In the genomic region with DNA sequence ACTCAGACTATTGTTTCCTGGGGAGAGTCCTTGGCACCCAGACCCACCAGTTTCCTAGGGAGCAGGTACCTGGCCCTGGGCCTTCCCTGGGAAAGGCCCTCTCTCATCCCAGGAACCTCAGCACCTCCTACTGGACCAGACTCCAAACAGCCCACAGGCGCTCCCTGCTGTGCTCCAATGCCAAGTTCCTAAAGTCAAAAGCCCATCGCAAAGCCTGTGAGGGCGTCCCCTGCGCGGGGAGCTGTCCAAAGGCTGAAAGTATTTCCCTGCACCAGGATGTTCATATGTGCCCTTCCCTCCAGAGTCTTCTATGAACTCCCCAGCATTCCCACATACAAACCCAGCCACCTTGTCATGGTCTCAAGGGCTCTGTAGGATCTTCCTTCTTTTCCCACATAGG, we compare ENCODE assay signal across 9 mouse cellular contexts. TPM values are rescaled to one million over a fixed set of nuclear protein-coding genes. Genes with fewer than 3 reads are reported as not detected.
A peak's percentile ranks its signal among the peaks of the same experiment; 100 is the strongest.
DNase-seq lines count a peak whose midpoint lies in the region; ATAC-seq lines count a peak whose summit lies in the region.
"Had no signal": no experiment of that assay in that cellular context is flagged by ENCODE, and none has a peak within 500 bp of the region (broad histone marks: within the 10 kb centered on the region; RNA-seq: fewer than 3 reads in every experiment).

No protein-coding gene starts in this region.

- 3% methylated on average over 5 of the region's 5 CpGs for whole genome bisulfite sequencing in neural tube, embryonic 11.5 days

- no peaks in the 10 kb centered on the region for H3K4me1 ChIP-seq in neural tube, embryonic 11.5 days (ENCODE audit: control insufficient read depth, insufficient read depth, low read length)
- H3K4me1 ChIP-seq: limb, embryonic 15.5 days had no signal

- H3K27me3 ChIP-seq in neural tube, embryonic 11.5 days (ENCODE audit: control insufficient read depth, insufficient read depth, low read length), result no peaks in the 10 kb centered on the region

- no peaks in the 10 kb centered on the region for H3K9me3 ChIP-seq in neural tube, embryonic 11.5 days (ENCODE audit: control insufficient read depth, low read length)
- H3K9me3 ChIP-seq: limb, embryonic 15.5 days had no signal

- intact Hi-C loops in left cerebral cortex, postnatal 4 days (cut with DNase I), result no loop called here
- intact Hi-C loops in left cerebral cortex, postnatal 25 days (cut with DNase I), result no loop called here

- H3K4me2 ChIP-seq in neural tube, embryonic 11.5 days (ENCODE audit: low read depth), result no peak overlapping the region
- H3K4me2 ChIP-seq: limb, embryonic 15.5 days had no signal

- no peaks in the 10 kb centered on the region for H3K36me3 ChIP-seq in neural tube, embryonic 11.5 days (ENCODE audit: control insufficient read depth, insufficient read depth, low read length)
- H3K36me3 ChIP-seq: limb, embryonic 15.5 days had no signal

- H3K27ac ChIP-seq in neural tube, embryonic 11.5 days (ENCODE audit: low read depth, low read length), result no peak overlapping the region
- H3K27ac ChIP-seq: limb, embryonic 15.5 days had no signal

- no peak overlapping the region for H3K4me3 ChIP-seq in neural tube, embryonic 11.5 days (ENCODE audit: low read depth, low read length)
- H3K4me3 ChIP-seq: limb, embryonic 15.5 days had no signal

- ATAC-seq in neural tube, embryonic 11.5 days (ENCODE audit: insufficient read depth, low FRiP score, low TSS enrichment), result no peak
- ATAC-seq in monocyte, adult 5-6 weeks (replicated peaks; ENCODE audit: insufficient number of reproducible peaks, low FRiP score, low TSS enrichment, poor library complexity, severe bottlenecking), result no peak

- H3K9ac ChIP-seq in neural tube, embryonic 11.5 days (ENCODE audit: low read length), result no peak overlapping the region
- H3K9ac ChIP-seq: limb, embryonic 15.5 days had no signal

- peak; percentile 39 for DNase-seq in left cerebral cortex, postnatal 4 days
- no peak for DNase-seq in left cerebral cortex, adult 18-20 months (ENCODE audit: low spot score in 2 of 2)
- DNase-seq in adrenal gland, postnatal 10 days, result peak; percentile 84
- peak; percentile 87 for DNase-seq in kidney, postnatal 10 days
- DNase-seq in neural tube, embryonic 11.5 days (ENCODE audit: low spot score), result peak; percentile 55
- DNase-seq in left cerebral cortex, adult 8-10 months (ENCODE audit: low spot score in 2 of 2), result no peak
- no peak for DNase-seq in left cerebral cortex, postnatal 25 days (ENCODE audit: low spot score in 2 of 2)

RNA-seq across cellular contexts. Expression of gene Pou2f2, which starts 37.8 kb away (rescaled TPM):
- total RNA-seq in left cerebral cortex, postnatal 4 days (2021), result 10 to 100 TPM; 17.7 to 18.7 TPM
- 10 to 100 TPM in 1 of 2 experiments, 1 to 10 TPM in 1; 7.7 to 12.9 TPM for total RNA-seq in left cerebral cortex, adult 18-20 months (2021)
- 1 to 10 TPM; 2.3 to 3.6 TPM for total RNA-seq in adrenal gland, postnatal 10 days (2021)
- 33.7 and 40.9 TPM in 2 replicates for polyA plus RNA-seq in neural tube, embryonic 11.5 days (2014; fragmentation: Nextera tagmentation; extraction: Ambion mirVana)
- total RNA-seq in monocyte, adult 5-6 weeks (2017), result 35.8 to 70.4 TPM (median 38.0 TPM) in 3 replicates
- total RNA-seq in left cerebral cortex, adult 8-10 months (2022), result 10 to 100 TPM; 10.5 to 13.2 (median 11.9) TPM
- total RNA-seq in left cerebral cortex, postnatal 25 days (2021), result 10 to 100 TPM; 11.8 to 13.7 TPM

Comparison
In these comparisons a context has a peak if more than half of its experiments do, and no peak if none do; other contexts are left out.
1. DNase-seq: peak in left cerebral cortex, postnatal 4 days (single experiment), adrenal gland, postnatal 10 days (single experiment), kidney, postnatal 10 days (single experiment) and neural tube, embryonic 11.5 days (single experiment); none in left cerebral cortex, adult 18-20 months (0 of 2), left cerebral cortex, adult 8-10 months (0 of 2) and left cerebral cortex, postnatal 25 days (0 of 2).